Mouse (Mus musculus) kidney, embryonic 15.5 days (tissue): ENCODE results near the gene Defb22. TPM values are rescaled to one million over a fixed set of nuclear protein-coding genes. Genes with fewer than 3 reads are reported as not detected.

Source experiments
- ATAC-seq: fragments of 200-750 bp; cut with Nextera tagmentation; replicated peaks from 2 replicates; pipeline ENCODE4 v1.8.0; 2017; ENCODE audit warnings: moderate TSS enrichment; ENCODE audit not compliant: low FRiP score
- H3K27ac ChIP-seq: fragments of 300-500 bp; sonication (generic); 2 replicates; pipeline ENCODE4 v1.5.1; 2015; ENCODE audit warnings: mild to moderate bottlenecking, inconsistent platforms
- H3K27me3 ChIP-seq: fragments of 300-500 bp; sonication (generic); 2 replicates; pipeline ENCODE4 v1.6.1; 2015; ENCODE audit warnings: inconsistent platforms
- H3K36me3 ChIP-seq: fragments of 300-500 bp; sonication (generic); 2 replicates; pipeline ENCODE4 v1.6.1; 2015; ENCODE audit warnings: inconsistent platforms
- H3K4me1 ChIP-seq: fragments of 300-500 bp; sonication (generic); 2 replicates; pipeline ENCODE4 v1.6.1; 2015; ENCODE audit warnings: inconsistent platforms
- H3K4me2 ChIP-seq: fragments of 300-500 bp; sonication (generic); 2 replicates; pipeline ENCODE4 v1.6.1; 2015; ENCODE audit warnings: moderate library complexity, mild to moderate bottlenecking, inconsistent platforms
- H3K4me3 ChIP-seq: fragments of 300-500 bp; sonication (generic); replicated peaks from 2 replicates; pipeline ENCODE4 v1.5.1; 2015; ENCODE audit warnings: mild to moderate bottlenecking, inconsistent platforms
- H3K9ac ChIP-seq: fragments of 300-500 bp; sonication (generic); 2 replicates; pipeline ENCODE4 v1.6.1; 2015; ENCODE audit warnings: mild to moderate bottlenecking, inconsistent platforms
- H3K9me3 ChIP-seq: fragments of 300-500 bp; sonication (generic); replicated peaks from 2 replicates; pipeline ENCODE4 v1.6.1; 2016; ENCODE audit warnings: inconsistent platforms
- WGBS: fragments of 180-500 bp; shearing (Covaris S2); methylation state at CpG from one replicate; pipeline ENCODE4 v1.1.7; 2015; ENCODE audit warnings: mixed read lengths; 5-methylcytosine and 5-hydroxymethylcytosine counted together
- polyA plus RNA-seq: library from polyadenylated mRNA; unstranded; fragments of >200 nt; fragmentation: Nextera tagmentation; extraction: Ambion mirVana; gene quantifications from 2 replicates; pipeline ENCODE4 v1.2.1, GENCODE M21; 2015

Defb22 gene
- polyA plus RNA-seq, 1 experiment from 2014 or later = not detected

DNA sequence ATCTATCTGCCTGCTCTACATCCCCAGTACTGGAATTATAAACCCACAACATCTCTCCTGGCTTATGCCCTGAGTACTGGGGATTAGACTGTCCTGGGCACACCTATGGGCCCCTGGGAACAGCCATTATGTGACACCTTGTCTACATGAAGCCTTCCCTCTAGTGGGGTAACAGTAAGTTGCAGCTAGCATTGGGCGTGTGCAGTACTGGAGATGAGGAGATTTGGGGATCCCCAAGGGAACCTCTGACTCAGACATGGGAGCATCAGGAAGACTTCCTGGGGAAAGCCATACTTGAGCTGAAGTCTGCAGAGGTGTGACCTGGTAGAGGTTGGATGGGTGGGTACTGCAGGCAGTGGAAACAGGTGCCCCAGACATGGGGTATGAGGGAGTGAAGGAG is 51.0 kb downstream of the Defb22 start:
- Histone ChIP-seq H3K9ac (no peak overlapping the region), H3K4me1 (peaks cover 29% of the 10 kb centered on the region), H3K9me3 (no peaks in the 10 kb centered on the region), H3K4me2 (no peak overlapping the region), H3K27ac (no peak overlapping the region), H3K36me3 (no peaks in the 10 kb centered on the region), H3K27me3 (peaks cover 6% of the 10 kb centered on the region; the same call in 1 of the 2 replicates), H3K4me3 (no peak overlapping the region)
- ATAC-seq = no peak
- 68% methylated on average over 1 of the region's 1 CpGs for WGBS

DNA sequence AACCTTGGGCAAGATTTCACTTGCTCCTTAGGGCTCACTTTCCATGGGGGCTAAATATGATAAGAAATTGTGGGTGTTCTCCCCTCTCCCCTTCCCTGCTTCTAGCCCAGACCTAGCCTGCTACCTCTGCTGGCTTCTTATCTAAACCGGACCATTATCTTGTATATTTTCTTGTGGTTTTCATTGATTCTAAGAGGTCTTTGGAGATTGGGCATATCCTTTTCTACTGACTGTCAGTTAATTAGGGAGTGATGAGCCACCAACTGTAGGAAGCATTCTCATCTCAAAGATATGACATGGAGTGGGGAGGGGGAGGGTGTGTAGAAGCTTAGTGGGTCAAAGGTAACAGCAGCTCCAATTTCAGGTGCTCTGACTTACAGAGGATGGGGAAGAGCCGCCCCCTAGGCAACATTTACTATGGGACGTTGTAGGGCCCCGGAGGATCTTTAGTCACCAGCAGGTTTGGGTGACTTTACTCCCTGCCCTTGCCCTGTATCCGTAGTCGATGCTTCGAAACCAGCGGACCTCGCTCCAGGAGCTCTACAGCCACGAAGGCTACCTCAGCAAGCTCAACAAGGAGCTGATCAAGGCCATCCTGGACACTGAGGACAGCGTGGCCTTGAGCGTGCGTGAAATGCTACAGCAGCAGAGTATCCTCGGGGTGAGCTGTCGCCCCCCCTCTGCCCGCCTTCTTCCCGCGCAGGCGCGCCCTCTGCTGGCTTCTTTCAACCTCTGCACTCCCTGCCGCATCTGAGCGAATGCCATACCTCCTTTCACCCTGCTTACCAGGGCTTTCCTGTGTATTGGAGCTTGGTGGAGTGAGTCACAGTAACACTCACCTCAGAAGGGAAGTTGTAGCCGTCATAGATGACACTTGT is 52.7 kb downstream of the Defb22 start:
- Histone ChIP-seq H3K27ac (peak overlapping the region; percentile 25), H3K4me2 (peak overlapping the region; percentile 82), H3K9ac (peak overlapping the region; percentile 48), H3K27me3 (peaks cover 10% of the 10 kb centered on the region; the same call in 1 of the 2 replicates), H3K4me3 (peak overlapping the region; percentile 35), H3K4me1 (peaks cover 18% of the 10 kb centered on the region), H3K36me3 (no peaks in the 10 kb centered on the region), H3K9me3 (no peaks in the 10 kb centered on the region)
- 4% methylated on average over 23 of the region's 23 CpGs for WGBS
- peak; percentile 68 for ATAC-seq

DNA sequence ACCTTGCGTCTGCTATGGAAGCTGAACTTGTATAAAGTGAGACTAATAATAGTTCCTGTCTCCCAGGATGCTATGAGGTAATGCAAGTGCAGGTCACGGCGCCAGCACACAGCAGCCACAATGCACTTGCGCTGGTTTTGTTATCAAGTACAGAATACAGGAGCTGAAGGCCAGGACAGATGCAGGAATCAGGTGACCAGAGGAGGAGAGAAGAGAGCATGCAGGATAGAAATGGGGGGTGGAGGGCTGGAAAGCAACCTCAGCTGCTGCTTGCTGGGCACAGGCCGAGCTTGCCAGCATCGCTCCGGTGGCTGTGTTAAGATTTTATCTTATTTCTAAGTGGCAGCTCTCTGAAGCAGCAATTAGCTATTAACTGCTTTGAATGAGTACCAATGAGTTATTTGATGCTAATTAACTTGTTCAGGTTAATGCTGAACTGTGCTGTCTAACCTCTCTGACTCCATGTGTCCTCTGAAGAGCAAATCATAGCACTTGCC is 53.5 kb downstream of the Defb22 start:
- H3K4me1 ChIP-seq = peaks cover 15% of the 10 kb centered on the region
- H3K4me3 ChIP-seq = no peak overlapping the region
- peak overlapping the region; percentile 39 for H3K27ac ChIP-seq
- H3K9ac ChIP-seq = no peak overlapping the region
- WGBS = 66% methylated on average over 7 of the region's 7 CpGs
- peak; percentile 55 for ATAC-seq
- no peaks in the 10 kb centered on the region for H3K36me3 ChIP-seq
- H3K4me2 ChIP-seq = 0 out of 2 replicates have a peak overlapping the region, but pooled peaks have one; percentile 82
- no peaks in the 10 kb centered on the region for H3K9me3 ChIP-seq
- peaks cover 10% of the 10 kb centered on the region; the same call in 1 of the 2 replicates for H3K27me3 ChIP-seq

Other genes starting within 250 kb of the Defb22 start
- 39.5 and 39.7 TPM in 2 replicates for gene Tbc1d20, start 196.3 kb downstream of the Defb22 start, polyA plus RNA-seq
- gene Rbck1, start 157.5 kb downstream of the Defb22 start, polyA plus RNA-seq = 79.0 and 88.7 TPM in 2 replicates
- gene Trib3, start 146.1 kb downstream of the Defb22 start, polyA plus RNA-seq = 1.1 and 1.9 TPM in 2 replicates
- 1.1 and 2.2 TPM in 2 replicates for gene Nrsn2, start 113.5 kb downstream of the Defb22 start, polyA plus RNA-seq
- 10.6 and 12.2 TPM in 2 replicates for gene Sox12, start 92.1 kb downstream of the Defb22 start, polyA plus RNA-seq
- gene Zcchc3, start 75.1 kb downstream of the Defb22 start, polyA plus RNA-seq = 42.4 and 45.7 TPM in 2 replicates
- gene 6820408C15Rik, start 74.6 kb downstream of the Defb22 start, polyA plus RNA-seq = 0.56 and 0.77 TPM in 2 replicates
- gene Defb23, start 25.5 kb downstream of the Defb22 start, polyA plus RNA-seq = 0.27 TPM in 1 of 2 replicates, not detected in the other
- not detected in 2 replicates for gene Defb20, start 13.1 kb downstream of the Defb22 start, polyA plus RNA-seq
- not detected in 2 replicates for gene Defb26, start 21.6 kb upstream of the Defb22 start, polyA plus RNA-seq
- 0.67 and 0.95 TPM in 2 replicates for gene Defb28, start 28.1 kb upstream of the Defb22 start, polyA plus RNA-seq
- 0.90 and 1.6 TPM in 2 replicates for gene Defb29, start 50.0 kb upstream of the Defb22 start, polyA plus RNA-seq
- not detected in 2 replicates for gene Gm17416, start 79.2 kb upstream of the Defb22 start, polyA plus RNA-seq
- not detected in 2 replicates for gene Defb21, start 82.6 kb upstream of the Defb22 start, polyA plus RNA-seq
- gene Defb19, start 90.2 kb upstream of the Defb22 start, polyA plus RNA-seq = 4.4 and 4.8 TPM in 2 replicates
- not detected in 2 replicates for gene Defb45, start 109.3 kb upstream of the Defb22 start, polyA plus RNA-seq
- 0.67 and 0.88 TPM in 2 replicates for gene Defb36, start 114.2 kb upstream of the Defb22 start, polyA plus RNA-seq
- 23.2 and 25.2 TPM in 2 replicates for gene Defb25, start 132.9 kb upstream of the Defb22 start, polyA plus RNA-seq
- 59.1 and 62.5 TPM in 2 replicates for gene Rem1, start 136.8 kb upstream of the Defb22 start, polyA plus RNA-seq
- 141 and 147 TPM in 2 replicates for gene H13, start 179.3 kb upstream of the Defb22 start, polyA plus RNA-seq
- 29.5 and 31.0 TPM in 2 replicates for gene Mcts2, start 196.9 kb upstream of the Defb22 start, polyA plus RNA-seq
- 133 and 143 TPM in 2 replicates for gene Id1, start 246.1 kb upstream of the Defb22 start, polyA plus RNA-seq